Mouse (Mus musculus): ENCODE data around the gene Dhrs7. TPM values are rescaled to one million over a fixed set of nuclear protein-coding genes. Genes with fewer than 3 reads are reported as not detected.
"Not testable (repeated sequence)": the region's sequence is repeated elsewhere in the genome, so short reads cannot be mapped to it uniquely, and the experiment has no call there.

Dhrs7 gene
- 10 to 100 TPM; 42.7 to 45.8 TPM for total RNA-seq (2021)
- long read RNA-seq, transcript Dhrs7-201 (7 exons, 1,385 nt) = major isoform, 69 of 80 reads
- long read RNA-seq, partial matches to known transcripts = 5 of 80 reads
- long read RNA-seq, other reads (novel, unspliced or antisense) = 4 of 80 reads

DNA sequence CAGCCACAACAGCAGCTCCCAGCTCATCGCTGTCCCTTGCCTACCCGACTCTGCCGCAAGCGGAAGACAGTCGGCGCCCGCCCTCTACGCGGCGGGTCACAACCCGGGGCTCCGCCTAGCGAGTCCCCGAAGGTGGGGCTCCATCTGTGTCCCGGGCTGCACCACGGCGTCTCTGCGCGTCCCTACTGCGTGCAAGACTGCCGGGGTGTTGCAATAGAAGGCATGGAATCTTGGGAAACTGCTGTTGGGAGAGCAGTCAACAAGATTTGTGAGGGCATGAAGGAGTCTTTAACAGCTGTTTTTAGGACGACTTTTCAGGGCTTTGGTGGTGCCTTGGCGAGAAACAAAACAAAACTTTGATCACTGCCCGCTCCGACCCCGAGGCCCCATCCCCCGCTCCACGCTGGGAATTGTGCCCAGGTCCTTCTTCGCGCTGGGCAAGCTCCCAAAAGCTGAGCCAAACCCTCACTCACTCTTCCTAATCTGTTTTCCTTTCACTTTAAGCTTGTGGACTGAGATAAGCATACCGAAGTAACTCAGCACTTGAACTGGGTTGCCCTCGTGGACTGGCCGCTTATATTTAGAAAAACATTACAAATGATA is at the start of gene Dhrs7:
Dhrs7 (minus strand) TSS at position 175 of the 603 bp plus-strand sequence.
- peak; percentile 74 to 82 for DNase-seq (ENCODE audit: low spot score in 2 of 2)

DNA sequence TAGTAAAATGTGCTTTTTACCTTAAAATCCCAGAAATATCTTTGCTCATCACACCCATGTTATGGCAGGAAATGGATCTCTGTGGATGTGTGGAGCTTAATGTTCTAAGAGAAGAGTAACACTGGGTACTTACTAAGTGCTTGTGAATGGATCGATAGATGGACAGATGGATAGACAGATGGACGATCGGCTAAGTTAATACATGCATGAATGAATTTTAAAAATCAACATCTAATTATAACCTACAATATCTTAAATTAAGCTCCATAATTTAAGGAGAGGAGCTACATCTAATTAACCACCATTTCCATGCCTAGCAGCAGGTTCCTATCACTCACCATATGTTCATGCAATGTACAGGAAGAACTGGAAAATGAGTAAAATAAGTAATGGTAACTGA is 45.3 kb upstream of the Dhrs7 start:
- DNase-seq (ENCODE audit: low spot score in 2 of 2) = no peak

DNA sequence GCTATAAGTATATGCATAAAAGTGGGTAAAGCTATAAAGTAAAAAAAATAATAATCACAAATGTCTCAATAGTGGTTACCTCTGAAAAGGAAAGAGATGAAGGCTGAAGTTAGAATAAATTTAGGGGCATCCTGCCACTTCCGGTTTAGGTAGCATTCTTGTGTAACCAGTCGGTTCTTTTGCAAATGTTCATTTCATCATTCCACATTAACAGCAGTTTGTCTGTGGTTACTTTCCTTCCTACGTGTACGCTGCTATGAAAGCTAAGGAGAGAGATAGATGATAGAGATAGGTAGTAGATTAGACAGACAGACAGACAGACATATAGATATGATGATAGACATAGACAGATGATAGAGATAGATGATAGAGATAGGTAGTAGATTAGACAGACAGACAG is 39.4 kb upstream of the Dhrs7 start:
- DNase-seq (ENCODE audit: low spot score in 2 of 2) = no peak

DNA sequence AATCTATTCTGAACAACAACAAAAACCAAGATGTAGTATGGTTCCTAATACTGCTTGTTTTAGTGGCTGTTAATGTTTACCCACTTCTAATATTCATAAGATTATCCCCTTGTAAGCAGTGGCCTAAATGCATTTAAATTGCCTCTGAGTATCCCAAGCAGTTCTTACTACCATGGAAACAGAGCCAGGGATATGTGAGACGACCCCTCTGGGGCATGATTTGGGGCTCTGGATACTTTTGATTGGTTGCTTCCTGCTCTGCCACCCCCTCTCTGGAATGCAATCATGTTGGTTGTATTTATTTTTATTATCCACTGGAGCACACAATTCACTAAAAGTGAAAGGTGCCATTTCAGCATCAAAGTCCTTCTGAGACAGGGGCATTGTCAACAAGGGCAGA is 35.3 kb upstream of the Dhrs7 start:
- DNase-seq (ENCODE audit: low spot score in 2 of 2) = no peak

DNA sequence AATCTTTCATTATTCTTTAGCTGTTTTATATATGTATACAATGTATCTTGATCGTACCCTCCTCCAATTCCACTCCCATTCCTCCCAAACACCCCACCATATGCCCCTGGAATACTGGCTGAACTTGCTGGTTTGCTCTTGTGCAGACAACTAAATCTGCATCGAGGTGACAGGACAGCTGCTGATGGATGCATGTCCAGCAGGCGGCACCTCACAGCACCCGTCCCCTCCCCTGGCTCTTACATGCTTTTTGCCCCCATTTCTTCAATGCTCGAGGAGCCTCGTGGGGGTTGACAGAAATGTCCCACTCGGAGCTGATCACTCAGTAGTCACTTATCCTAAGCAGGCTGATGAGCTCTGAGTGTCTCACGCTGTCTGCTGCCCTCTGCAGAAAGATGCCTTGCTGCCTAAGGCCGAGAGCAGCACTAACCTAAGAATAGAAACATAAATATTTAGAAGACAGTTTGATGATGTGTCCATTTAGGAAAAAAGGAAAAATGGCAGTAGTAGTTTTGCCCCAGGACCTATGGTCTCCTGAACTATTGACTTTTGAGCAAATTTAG is 30.3 kb upstream of the Dhrs7 start:
- no peak for DNase-seq (ENCODE audit: low spot score in 2 of 2)

DNA sequence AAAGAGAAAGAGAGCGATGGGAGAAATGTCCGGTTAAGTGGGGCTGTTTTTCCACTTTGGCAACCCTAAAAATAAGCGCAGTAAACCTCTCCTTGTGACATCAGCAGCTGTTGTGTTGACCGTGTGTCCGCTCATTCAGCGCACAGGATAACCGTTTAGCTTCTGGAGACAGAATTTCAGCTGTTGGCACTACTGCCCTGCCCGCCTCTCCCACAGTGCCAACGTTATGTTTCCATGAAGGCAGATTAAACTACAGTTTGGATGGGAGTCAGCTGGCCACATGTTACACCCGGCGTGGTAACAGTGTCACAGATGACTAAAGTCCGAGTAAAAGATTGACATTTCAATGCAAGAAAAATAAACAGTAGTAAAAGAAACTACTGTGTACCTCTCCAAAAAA is 29.7 kb upstream of the Dhrs7 start:
- DNase-seq (ENCODE audit: low spot score in 2 of 2) = no peak

DNA sequence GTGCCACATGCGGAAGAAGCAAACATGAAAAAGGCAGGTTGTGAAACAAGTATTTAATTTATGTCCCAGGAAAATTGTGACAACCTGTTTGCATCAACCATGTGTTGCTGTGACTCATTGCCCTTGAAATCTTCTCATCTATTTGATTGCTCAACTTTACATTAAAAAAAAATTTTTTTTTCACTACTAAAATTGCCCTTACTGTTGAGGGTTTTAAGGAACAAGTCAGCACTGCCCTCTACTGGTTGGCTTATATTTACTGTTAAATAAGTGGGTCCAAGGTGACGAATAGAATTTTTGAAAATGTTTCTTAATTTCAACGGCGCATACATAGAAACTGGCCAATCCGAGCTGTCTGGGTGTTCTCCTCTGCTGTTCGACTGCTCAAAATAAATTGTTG is 29.2 kb upstream of the Dhrs7 start:
- DNase-seq (ENCODE audit: low spot score in 2 of 2) = peak in 1 of 2 experiments; percentile 41

DNA sequence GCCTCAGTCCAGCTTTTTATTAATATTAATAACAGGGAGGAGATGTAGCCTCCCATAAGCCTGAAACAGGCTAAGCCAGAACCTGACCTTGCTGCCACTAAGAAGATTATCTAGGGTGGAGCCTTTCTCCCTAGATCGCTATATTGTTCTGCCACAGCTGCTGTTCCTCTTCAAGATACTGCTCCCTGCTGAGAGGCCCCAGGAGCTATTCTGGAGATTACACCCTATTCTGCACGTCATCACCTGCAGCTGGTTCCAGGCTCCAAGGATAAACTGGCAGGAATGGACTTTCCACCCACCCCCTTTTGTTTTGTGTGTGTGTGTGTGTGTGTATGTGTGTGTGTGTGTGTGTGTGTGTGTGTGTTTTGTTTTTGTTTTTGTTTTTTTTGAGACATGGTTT is 23.6 kb upstream of the Dhrs7 start:
- not testable (repeated sequence) for DNase-seq (ENCODE audit: low spot score in 2 of 2)

DNA sequence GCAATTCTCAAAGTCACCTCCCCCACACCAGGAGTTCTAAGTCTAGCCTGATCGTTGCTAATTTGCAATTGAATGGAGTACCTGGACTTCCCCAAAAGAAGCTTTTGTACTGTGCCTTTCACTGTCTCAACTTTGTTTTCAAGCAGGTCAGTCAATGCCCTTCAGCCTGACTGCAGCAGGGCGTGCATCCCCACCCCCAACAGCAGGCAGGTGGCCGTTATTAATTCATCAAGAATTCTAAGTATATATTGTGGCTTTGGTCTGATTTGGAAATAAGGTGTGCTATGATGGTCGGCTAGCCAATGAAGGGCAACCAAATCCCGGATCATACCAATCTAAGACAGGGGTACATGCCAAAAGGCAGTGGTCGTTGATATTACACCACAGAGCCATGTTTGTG is 23.0 kb upstream of the Dhrs7 start:
- not testable (repeated sequence) for DNase-seq (ENCODE audit: low spot score in 2 of 2)

DNA sequence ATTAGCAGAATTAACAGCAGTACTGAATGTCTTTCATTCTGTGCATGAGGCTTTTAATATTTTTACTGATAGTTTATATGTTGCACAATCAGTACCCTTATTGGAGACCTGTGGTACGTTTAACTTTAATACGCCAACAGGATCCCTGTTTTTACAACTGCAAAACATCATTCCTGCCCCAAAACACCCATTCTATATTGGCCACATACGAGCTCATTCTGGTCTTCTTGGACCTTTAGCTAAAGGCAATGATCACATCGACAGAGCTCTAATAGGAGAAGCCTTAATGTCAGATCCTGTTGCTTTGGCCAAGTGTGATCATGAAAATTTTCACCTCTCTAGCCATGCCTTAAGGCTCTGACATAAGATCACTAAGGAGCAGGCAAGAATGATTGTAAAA is 21.9 kb upstream of the Dhrs7 start:
- DNase-seq (ENCODE audit: low spot score in 2 of 2) = not testable (repeated sequence)

DNA sequence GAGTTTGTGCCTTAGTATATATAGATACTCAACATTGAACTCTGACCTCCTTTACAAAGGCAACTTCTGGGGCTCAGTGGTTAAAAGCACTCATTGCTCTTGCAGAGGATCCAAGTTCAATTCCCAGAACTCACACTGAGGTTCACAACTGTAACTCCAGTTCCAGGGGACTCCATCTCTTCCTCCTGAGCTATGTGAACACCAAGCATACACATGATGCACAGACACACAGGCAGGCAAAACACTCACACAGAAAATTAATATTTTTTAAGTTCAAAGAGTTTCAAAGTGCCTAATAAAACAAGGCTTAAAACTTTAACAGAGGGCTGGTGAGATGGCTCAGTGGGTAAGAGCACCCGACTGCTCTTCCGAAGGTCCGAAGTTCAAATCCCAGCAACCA is 18.9 kb upstream of the Dhrs7 start:
- no peak for DNase-seq (ENCODE audit: low spot score in 2 of 2)

DNA sequence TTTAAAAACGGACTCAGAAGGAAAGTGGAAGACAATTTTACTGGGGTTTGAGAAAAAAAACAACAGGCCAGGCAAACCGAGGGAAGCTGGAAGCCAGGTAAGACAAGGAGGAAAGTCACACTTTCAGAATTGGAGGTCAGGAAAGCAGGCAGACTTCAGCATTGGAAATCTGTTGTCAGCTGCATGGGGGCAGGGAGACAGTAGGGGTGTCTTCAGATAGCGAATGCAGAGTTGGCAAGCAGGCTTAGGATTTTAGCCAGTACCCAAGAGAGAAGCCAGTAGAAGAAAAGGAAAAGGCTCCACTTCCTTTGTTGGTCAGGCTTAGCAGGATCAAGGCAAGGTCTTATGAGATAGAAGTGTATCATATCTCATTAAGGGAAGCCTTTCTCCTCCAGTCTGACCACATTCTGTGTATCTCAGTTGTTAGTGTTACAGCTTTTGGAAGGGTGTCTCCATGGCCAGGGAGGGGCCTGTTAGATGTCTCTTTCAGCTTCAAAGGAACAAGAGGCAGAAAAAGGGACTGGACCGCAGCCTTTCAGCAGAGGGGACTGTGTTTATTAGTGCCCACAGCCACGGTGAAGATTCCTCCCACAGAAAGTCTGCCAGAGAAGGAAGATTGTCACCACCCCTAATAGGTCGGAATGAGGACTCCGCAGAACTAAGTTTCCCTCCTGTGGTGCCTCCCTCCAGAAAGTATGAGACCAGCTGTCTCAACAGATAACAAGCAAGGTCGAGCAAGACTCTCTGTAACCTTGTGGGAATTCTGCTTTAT is 18.0 kb upstream of the Dhrs7 start:
- DNase-seq (ENCODE audit: low spot score in 2 of 2) = no peak

DNA sequence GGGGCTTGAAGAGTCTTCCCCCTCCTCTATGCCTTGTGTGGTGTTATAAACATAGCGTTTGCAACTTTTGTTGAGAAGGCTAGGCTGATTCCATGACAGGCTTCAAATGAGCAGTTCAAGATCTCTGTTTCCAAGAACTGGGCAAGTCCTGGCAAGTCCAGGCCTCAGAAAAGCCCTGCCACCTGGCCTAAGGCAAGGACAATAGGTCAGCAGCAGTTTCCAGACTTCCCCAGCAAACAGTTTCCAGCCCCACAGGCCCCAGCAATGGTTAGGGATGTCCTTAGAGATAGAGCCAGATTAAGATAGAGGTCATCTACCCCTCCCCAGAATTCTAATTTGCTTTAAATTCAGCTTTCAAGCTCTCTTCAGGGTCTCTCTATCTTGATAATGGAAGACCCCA is 17.2 kb upstream of the Dhrs7 start:
- no peak for DNase-seq (ENCODE audit: low spot score in 2 of 2)

DNA sequence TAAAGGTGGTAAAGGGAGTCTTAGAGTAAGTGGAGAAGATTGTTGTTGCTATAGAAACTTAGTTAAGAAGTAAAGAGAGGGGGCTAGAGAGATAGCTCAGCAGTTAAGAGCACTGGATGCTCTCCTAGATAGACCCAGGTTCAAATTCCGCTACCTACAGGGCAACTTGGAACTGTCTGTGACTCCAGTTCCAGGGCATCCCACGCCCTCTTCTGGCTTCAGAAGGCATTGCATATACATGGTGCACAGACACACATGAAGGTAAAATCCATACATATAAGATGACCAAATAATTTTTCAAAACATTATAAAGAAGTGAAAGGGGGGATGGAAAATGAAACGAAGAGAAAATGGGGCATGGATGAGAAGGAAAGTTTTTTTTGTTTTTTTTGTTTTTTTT is 14.9 kb upstream of the Dhrs7 start:
- DNase-seq (ENCODE audit: low spot score in 2 of 2) = no peak

DNA sequence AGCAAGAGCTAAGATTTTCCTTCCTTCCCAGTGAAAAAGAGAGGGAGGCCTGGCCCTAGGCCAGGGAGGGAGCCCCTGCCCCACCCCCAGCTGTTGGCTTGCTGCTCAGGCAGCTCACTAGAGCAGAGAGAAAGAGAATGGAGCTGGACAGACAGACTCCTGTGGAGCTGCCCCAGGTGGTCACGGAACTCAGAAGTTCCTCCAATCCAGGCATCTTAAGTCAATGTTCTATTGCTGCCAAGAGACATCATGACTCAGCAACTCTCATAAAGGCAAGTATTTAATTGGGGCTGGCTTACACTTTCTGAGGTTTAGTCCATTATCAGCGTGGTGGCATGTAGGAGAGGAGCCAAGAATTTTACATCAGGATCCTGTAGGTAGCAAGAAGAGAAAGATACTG is 10.1 kb upstream of the Dhrs7 start:
- DNase-seq (ENCODE audit: low spot score in 2 of 2) = peak in 1 of 2 experiments; percentile 18

DNA sequence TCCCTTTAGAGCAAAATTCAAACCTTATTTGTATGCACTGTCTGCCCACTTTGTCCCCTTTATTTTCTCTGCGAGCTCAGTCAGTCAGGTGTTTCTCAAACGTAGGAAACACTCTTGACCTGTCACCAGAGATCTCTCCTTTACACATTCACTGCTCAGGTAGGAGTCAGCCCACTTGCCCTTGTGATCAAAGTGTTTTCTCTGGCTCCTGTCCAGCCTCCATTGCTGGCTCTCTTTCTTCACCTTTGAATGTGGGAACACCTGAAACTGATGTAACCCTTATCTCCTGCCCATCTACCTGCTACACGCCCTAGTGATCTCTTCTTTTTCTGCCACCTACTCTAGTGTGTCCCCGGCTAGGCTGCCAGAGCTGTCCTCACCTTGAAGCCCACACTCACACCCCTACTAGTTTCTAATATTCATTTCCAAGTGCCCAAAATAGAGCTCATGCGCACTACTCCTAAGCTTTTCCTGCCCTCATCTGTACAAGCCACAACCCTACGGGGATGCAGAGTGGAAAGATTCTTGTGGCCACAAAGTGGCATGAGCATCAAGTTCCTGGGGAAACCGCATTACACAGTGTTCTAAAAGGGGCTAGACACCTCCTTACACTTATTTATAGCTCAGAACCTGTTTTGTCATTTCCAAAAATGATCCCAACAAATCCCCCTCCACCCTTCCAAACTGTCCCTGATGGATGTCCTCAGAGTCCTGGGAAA is 9.5 kb upstream of the Dhrs7 start:
- DNase-seq (ENCODE audit: low spot score in 2 of 2) = no peak

DNA sequence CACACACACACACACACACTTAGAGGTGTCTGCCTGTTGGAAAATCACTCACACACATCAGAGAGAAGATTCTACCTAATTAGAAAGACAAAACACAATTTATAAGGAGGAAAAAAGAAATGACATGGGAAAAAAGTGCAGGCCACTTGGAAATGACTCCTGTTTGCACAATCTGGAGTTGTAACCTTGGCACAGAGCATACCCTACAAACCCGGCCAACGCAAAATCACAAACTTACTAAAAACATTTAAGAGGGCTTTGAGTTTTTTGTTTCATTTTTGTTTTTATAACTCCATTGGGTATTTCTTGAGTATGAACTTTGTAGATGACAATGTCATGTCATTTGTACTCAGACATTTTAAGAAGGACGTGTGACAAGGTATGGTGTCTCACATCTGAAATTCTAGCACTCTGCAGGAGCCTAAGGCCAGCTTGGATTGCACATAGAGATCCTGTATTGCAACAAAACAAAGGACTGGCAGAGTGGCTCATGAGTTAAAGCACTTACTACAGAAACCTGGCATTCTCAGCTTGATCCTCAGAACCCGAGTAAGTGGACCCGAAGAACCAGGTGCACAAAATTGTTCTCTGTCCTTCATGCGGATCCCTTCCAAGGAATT is 6.9 kb upstream of the Dhrs7 start:
- DNase-seq (ENCODE audit: low spot score in 2 of 2) = no peak

DNA sequence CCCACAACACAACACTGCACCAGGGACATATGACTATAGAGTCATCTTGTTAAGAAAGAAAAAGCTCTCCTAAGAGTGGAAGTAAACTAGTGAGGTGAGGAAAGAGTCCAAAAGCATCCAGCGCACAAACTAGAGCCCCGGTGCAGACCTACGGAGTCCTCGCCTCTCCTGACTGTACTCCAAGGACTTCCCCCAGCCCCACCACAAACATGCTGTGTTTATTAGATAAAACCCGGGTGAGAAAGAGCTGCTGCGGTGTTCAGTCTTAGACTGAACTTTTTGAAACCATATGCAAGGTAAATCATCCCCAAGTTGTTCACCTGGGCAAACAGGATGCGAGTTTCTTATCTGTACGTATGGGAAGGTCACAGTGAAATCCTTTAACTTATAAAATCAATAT is 6.2 kb upstream of the Dhrs7 start:
- DNase-seq (ENCODE audit: low spot score in 2 of 2) = no peak

DNA sequence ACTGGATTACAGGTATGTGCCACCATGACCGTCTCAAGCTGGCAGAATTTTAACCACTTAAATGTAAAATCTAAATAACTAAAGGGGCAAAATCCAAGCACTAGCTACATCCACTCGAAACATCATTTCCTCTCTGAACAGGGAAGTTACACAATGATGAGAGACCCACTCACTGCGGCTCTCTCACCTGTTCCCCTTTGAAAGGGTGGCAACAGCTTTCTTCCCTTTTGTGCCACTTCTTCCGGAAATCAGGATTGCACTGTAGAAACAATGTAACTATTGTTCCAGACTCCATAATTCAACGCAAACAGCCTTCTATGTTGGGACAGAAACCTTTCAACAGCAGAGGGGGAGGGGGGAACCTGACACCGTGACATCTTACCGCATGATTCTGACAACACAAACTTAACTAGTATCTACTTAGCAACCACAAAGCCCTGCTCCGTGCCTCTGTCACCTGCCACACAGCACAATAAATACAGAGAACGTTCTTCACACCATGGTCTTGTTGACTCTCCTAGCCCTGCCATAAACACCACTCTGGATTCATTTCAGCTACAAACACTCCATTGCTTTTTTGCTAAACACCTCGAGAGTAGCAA is 3.3 kb upstream of the Dhrs7 start:
- DNase-seq (ENCODE audit: low spot score in 2 of 2) = no peak

DNA sequence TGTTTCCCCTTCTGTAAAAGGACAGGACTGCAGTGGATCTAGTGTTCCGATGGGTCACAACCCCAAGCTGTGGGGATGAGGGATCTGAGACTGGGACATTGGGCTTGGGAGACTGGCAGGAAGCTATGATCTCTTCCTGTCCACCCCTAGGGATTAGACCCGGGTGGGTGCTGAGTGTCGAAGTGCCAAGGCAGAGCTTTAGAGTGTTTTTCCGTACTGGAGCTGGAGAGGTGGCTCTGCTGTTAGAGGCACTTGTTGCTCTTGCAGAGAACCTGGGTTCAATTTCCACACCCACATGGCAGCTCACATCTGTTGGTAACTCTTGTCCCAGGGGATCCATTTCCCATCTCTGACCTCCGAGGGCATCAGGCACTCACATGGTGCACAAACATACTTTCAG is 1.3 kb upstream of the Dhrs7 start:
- no peak for DNase-seq (ENCODE audit: low spot score in 2 of 2)
